Mouse (Mus musculus) cerebellum, postnatal 14 days (tissue): ENCODE measurements at regions not wholly inside any gene's neighbourhood (a gene's known extent, or its start where the extent isn't known, plus 50 kb on each side); places are given as distances from the start of the nearest gene placed in this dataset.

ENCODE experiments used
- DNase-seq, 2 experiments: peaks; one replicate each; pipeline ENCODE4 v3.0.0; 2021; ENCODE audit warnings: mixed read lengths in 2 of 2

- peak; percentile 14 to 54 for DNase-seq
These were observed 369.6 kb upstream of the Adcyap1 start for GRCm38 (mm10) chr17:92829241-92829640.
